ENCODE assay signal across 8 mouse cellular contexts in genomic region chr17:43952661-43953534, GRCm38 (mm10).
DNase-seq lines count a peak whose midpoint lies in the region; ATAC-seq and TF ChIP-seq lines count a peak whose summit lies in the region.
"Had no signal": no experiment of that assay in that cellular context is flagged by ENCODE, and none has a peak within 500 bp of the region (broad histone marks: within the 10 kb centered on the region; RNA-seq: fewer than 3 reads in every experiment).

No protein-coding gene starts in this region.

- no peaks in the 10 kb centered on the region for H3K4me1 ChIP-seq in lung, embryonic 16.5 days (replicated peaks; ENCODE audit: control insufficient read depth, insufficient read depth, low read length)
- no peaks in the 10 kb centered on the region for H3K4me1 ChIP-seq in lung, adult 2 months (ENCODE audit: control insufficient read depth, insufficient read depth, low read length)
- peaks cover 4% of the 10 kb centered on the region; the same call in 1 of the 2 replicates for H3K4me1 ChIP-seq in cortical plate, adult 2 months (ENCODE audit: control insufficient read depth, insufficient read depth, low read length)
- H3K4me1 ChIP-seq in limb, embryonic 15.5 days: peaks cover 9% of the 10 kb centered on the region; the same call in 1 of the 2 replicates
- no peaks in the 10 kb centered on the region for H3K4me1 ChIP-seq in stomach, embryonic 14.5 days (ENCODE audit: control insufficient read depth, insufficient read depth, low read length)
- H3K4me1 ChIP-seq: liver, embryonic 15.5 days had no signal

- whole genome bisulfite sequencing in lung, embryonic 16.5 days: 20% methylated on average over 17 of the region's 17 CpGs
- 20% methylated on average over 17 of the region's 17 CpGs for WGBS in lung, adult 2 months
- WGBS in limb, embryonic 15.5 days: 19% methylated on average over 17 of the region's 17 CpGs
- WGBS in stomach, embryonic 14.5 days: 30% methylated on average over 16 of the region's 17 CpGs

- no peak overlapping the region for H3K9ac ChIP-seq in lung, embryonic 16.5 days (ENCODE audit: low read length)
- H3K9ac ChIP-seq in limb, embryonic 15.5 days: no peak overlapping the region
- H3K9ac ChIP-seq in stomach, embryonic 14.5 days (replicated peaks; ENCODE audit: low read depth, low read length): no peak overlapping the region
- H3K9ac ChIP-seq: liver, embryonic 15.5 days had no signal

- H3K27ac ChIP-seq in lung, embryonic 16.5 days (ENCODE audit: low read length): no peak overlapping the region
- H3K27ac ChIP-seq in cortical plate, adult 2 months (ENCODE audit: insufficient read depth, low read length): peak overlapping the region; percentile 81
- H3K27ac ChIP-seq in limb, embryonic 15.5 days: no peak overlapping the region
- no peak overlapping the region for H3K27ac ChIP-seq in stomach, embryonic 14.5 days (ENCODE audit: low read length)
- H3K27ac ChIP-seq: liver, embryonic 15.5 days had no signal

- ATAC-seq in lung, embryonic 16.5 days (ENCODE audit: low read depth): peak; percentile 47; the same call in 1 of the 2 replicates
- 0 out of 4 replicates have a peak, but pooled peaks have one; percentile 22 to 32 for ATAC-seq in hematopoietic stem cell, adult 5-6 weeks (replicated peaks in 1 of 2; ENCODE audit: insufficient read depth in 1 of 2, low FRiP score in 2 of 2, low TSS enrichment in 1 of 2, low read depth in 1 of 2, poor library complexity in 2 of 2, severe bottlenecking in 2 of 2)
- no peak for ATAC-seq in limb, embryonic 15.5 days (ENCODE audit: insufficient number of reproducible peaks, low FRiP score, low TSS enrichment, low read depth)
- peak; percentile 67; the same call in 1 of the 2 replicates for ATAC-seq in stomach, embryonic 14.5 days (ENCODE audit: insufficient number of reproducible peaks, insufficient read depth, low FRiP score, low read depth)

- H3K4me2 ChIP-seq in lung, embryonic 16.5 days (ENCODE audit: low read depth, low read length): no peak overlapping the region
- peak overlapping the region; percentile 38 for H3K4me2 ChIP-seq in limb, embryonic 15.5 days
- peak overlapping the region; percentile 31 for H3K4me2 ChIP-seq in stomach, embryonic 14.5 days (replicated peaks; ENCODE audit: low read depth, low read length)
- H3K4me2 ChIP-seq: liver, embryonic 15.5 days had no signal

- H3K4me3 ChIP-seq in lung, embryonic 16.5 days (ENCODE audit: low read length): no peak overlapping the region
- H3K4me3 ChIP-seq in lung, adult 2 months (replicated peaks; ENCODE audit: extremely low read depth, low read depth, low read length): no peak overlapping the region
- peak overlapping the region; percentile 47 for H3K4me3 ChIP-seq in cortical plate, adult 2 months (ENCODE audit: insufficient read depth, low read length)
- peak overlapping the region; percentile 17 for H3K4me3 ChIP-seq in limb, embryonic 15.5 days
- no peak overlapping the region for H3K4me3 ChIP-seq in stomach, embryonic 14.5 days (ENCODE audit: low read depth, low read length)
- H3K4me3 ChIP-seq: liver, embryonic 15.5 days had no signal

- H3K36me3 ChIP-seq in lung, embryonic 16.5 days (ENCODE audit: control insufficient read depth, insufficient read depth, low read length): no peaks in the 10 kb centered on the region
- H3K36me3 ChIP-seq in limb, embryonic 15.5 days: no peaks in the 10 kb centered on the region
- no peaks in the 10 kb centered on the region for H3K36me3 ChIP-seq in stomach, embryonic 14.5 days (ENCODE audit: control insufficient read depth, insufficient read depth, low read length)
- H3K36me3 ChIP-seq: liver, embryonic 15.5 days had no signal

- DNase-seq in lung, adult 2 months: no peak
- DNase-seq in T-cell, adult 2 months (ENCODE audit: low spot score): no peak

- no peak for TF ChIP-seq CTCF in lung, adult 2 months (IDR thresholded peaks at IDR 0.05; ENCODE audit: insufficient read depth, low read length)
- TF ChIP-seq CTCF in cortical plate, adult 2 months (IDR thresholded peaks at IDR 0.05; ENCODE audit: extremely low read depth, insufficient read depth, low read length): no peak

- TF ChIP-seq POLR2A in lung, adult 2 months (IDR thresholded peaks at IDR 0.05; ENCODE audit: borderline replicate concordance, extremely low read depth, low read depth, low read length): no peak
- peak; percentile 39; the same call in 1 of the 2 replicates for TF ChIP-seq POLR2A in cortical plate, adult 2 months (IDR thresholded peaks at IDR 0.05; ENCODE audit: extremely low read depth, insufficient read depth, low read length)

- H3K9me3 ChIP-seq in lung, embryonic 16.5 days (ENCODE audit: control insufficient read depth, low read length): no peaks in the 10 kb centered on the region
- no peaks in the 10 kb centered on the region for H3K9me3 ChIP-seq in limb, embryonic 15.5 days
- H3K9me3 ChIP-seq in stomach, embryonic 14.5 days (ENCODE audit: control insufficient read depth, low read depth, low read length): no peaks in the 10 kb centered on the region
- H3K9me3 ChIP-seq: liver, embryonic 15.5 days had no signal

- no peaks in the 10 kb centered on the region for H3K27me3 ChIP-seq in lung, embryonic 16.5 days (ENCODE audit: control insufficient read depth, insufficient read depth, low read depth, low read length)
- no peaks in the 10 kb centered on the region for H3K27me3 ChIP-seq in limb, embryonic 15.5 days
- H3K27me3 ChIP-seq in stomach, embryonic 14.5 days (ENCODE audit: control insufficient read depth, insufficient read depth, low read length): no peaks in the 10 kb centered on the region
- H3K27me3 ChIP-seq: liver, embryonic 15.5 days had no signal

Comparison
In these comparisons a context has a peak if more than half of its experiments do, and no peak if none do; other contexts are left out.
1. H3K4me3 ChIP-seq: peak in cortical plate, adult 2 months (single experiment) and limb, embryonic 15.5 days (single experiment); none in lung, embryonic 16.5 days (single experiment), lung, adult 2 months (single experiment) and stomach, embryonic 14.5 days (single experiment).